Mouse (Mus musculus): Measurements from ENCODE around the gene Ttc4.

The Ttc4 gene

DNA sequence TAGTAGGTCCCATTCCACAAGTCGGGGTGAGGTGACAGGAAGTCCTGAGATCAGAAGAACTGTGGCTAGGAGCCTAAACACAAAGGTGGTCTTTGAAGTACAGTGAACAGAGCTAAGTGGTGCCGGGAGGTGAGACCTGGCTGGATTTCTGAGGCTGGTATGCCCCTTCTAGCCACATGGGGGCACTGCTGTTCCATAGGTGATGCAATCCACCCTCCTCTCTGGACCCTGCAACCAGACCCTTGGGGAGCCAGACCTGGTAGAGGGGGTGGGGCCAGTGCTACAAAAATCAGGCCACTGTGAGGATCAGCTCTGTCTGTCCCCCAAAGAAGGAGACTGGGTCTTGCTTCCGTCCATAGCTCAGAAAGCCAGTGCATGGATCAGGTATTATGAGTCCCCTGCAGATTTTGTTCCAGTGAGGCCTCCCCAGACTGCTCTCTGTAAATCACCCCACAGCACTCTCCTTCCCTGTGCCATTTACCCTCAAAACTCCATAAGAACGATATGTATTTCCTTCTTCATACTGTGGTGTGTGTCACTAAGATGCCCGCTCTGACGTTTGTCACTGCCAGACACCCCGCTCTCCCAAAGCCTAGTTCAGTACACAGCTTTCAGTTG, 64.5 kb downstream of the Ttc4 start:
- peak; percentile 18 to 50 for DNase-seq (ENCODE audit: low spot score in 2 of 2)

DNA sequence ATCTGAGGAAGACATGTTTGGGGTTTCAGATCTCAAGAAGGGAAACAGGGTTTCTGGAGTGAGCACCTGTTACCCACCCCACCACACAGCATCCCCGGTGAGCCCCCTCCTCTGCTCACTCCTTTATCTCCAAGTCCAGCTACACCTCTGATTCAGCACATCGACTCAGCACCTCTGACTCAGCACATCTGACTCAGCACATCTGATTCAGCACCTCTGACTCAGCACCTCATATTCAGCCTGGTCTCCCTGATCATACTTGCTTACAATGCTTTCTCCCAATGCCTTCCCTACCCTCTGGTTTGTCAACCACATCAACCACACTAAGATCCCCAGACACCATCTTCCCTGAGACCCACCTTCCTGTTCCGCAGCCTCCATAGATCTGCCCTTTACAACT, 65.2 kb downstream of the Ttc4 start:
- DNase-seq (ENCODE audit: low spot score in 2 of 2), result no peak

DNA sequence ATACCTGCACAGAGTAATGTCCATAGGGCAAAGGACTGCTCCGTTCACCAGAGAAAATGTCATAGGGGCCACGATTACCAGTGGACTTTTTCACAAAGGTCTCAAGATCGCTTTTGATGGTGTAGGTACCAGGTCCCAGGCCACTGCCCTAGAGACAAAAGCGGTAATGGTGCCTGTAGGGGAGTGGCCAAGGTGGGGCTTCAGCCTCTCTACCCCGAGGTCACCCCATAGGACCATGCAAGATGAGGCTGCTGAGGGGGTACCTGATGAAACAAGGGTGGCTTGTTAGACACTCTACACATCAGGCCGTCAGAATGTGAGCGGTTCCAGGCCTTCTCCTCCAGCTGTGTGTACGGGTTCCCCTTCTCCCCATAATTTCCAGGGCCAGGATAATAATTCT, 65.6 kb downstream of the Ttc4 start:
- no peak for DNase-seq (ENCODE audit: low spot score in 2 of 2)
